Mouse (Mus musculus): Measurements from ENCODE around the gene Zkscan5. TPM values are rescaled to one million over a fixed set of nuclear protein-coding genes. Genes with fewer than 3 reads are reported as not detected.
A peak's percentile ranks its signal among the peaks of the same experiment; 100 is the strongest.

Gene Zkscan5
- polyA plus RNA-seq, 2 experiments: 2.1 to 2.9 TPM

DNA sequence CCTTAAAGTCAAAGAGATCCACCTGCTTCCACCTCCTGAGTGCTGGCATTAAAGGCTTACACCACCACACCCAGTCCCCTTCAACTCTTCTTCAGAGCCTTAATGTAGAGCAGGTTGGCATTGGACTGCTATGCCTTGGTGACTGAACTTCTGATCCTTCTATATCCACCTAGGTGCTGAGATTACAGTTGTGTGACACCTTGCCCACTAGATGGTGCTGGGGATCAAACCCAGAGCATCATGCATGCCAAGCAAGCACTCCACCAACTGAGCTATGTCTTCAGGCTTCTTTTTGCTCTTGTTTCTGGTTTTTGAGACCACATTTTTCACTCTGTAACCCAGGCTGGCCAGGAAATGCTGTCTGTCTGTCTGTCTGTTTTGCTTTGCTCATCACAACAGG lies 30.3 kb downstream of the Zkscan5 start:
- ATAC-seq (ENCODE audit: insufficient read depth) (no peak), DNase-seq (ENCODE audit: low read depth in 3 of 3, low spot score in 3 of 3) (peak in 1 of 3 experiments; percentile 29)
- Histone ChIP-seq H3K27ac (no peak overlapping the region), H3K36me3 (replicated peaks; ENCODE audit: control insufficient read depth, insufficient read depth, low read depth) (peaks cover 44% of the 10 kb centered on the region), H3K4me2 (ENCODE audit: low read depth) (no peak overlapping the region), H3K4me3 (ENCODE audit: insufficient read depth in 1 of 2, low read depth in 2 of 2, low read length in 2 of 2) (no peak overlapping the region), H3K9ac (replicated peaks) (no peak overlapping the region), H3K4me1 (replicated peaks; ENCODE audit: control insufficient read depth in 2 of 2, insufficient read depth in 2 of 2, low read length in 1 of 2) (peaks cover 3 to 9% of the 10 kb centered on the region in 2 experiments; a peak in 3 of 4 replicates), H3K27me3 (ENCODE audit: control insufficient read depth, insufficient read depth, low read length) (no peaks in the 10 kb centered on the region), H3K9me3 (ENCODE audit: control insufficient read depth, low read length) (no peaks in the 10 kb centered on the region)
- TF ChIP-seq EP300 (IDR thresholded peaks at IDR 0.05; ENCODE audit: low read depth): no peak
- peak; percentile 70 for TF ChIP-seq CTCF (IDR thresholded peaks at IDR 0.05; ENCODE audit: low read depth)

DNA sequence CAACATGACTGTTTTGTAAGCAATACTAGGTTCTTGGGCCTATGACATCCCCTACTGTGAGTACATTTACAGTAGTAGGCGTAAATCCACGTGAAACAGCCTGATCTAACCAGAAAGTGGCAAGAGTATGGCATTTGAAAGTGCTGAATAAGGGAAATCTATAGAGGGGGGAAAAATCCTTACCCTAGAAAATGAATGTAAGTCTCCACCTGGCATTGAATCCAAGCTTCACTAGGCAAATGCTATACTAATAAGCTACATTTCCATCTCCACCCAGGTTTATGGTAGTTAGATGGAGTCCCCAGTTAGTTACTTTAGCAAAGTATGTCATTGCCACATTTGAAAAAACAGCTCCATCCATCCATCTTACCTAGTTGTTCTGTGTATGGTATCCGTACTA lies 45.2 kb downstream of the Zkscan5 start:
- DNase-seq (ENCODE audit: low read depth in 3 of 3, low spot score in 3 of 3) (no peak), ATAC-seq (ENCODE audit: insufficient read depth) (no peak)
- Histone ChIP-seq H3K4me3 (ENCODE audit: insufficient read depth in 1 of 2, low read depth in 2 of 2, low read length in 2 of 2) (no peak overlapping the region), H3K27ac (no peak overlapping the region), H3K9ac (replicated peaks) (no peak overlapping the region), H3K4me2 (ENCODE audit: low read depth) (no peak overlapping the region), H3K9me3 (ENCODE audit: control insufficient read depth, low read length) (no peaks in the 10 kb centered on the region), H3K27me3 (ENCODE audit: control insufficient read depth, insufficient read depth, low read length) (no peaks in the 10 kb centered on the region), H3K36me3 (replicated peaks; ENCODE audit: control insufficient read depth, insufficient read depth, low read depth) (peaks cover 11% of the 10 kb centered on the region), H3K4me1 (replicated peaks; ENCODE audit: control insufficient read depth in 2 of 2, insufficient read depth in 2 of 2, low read length in 1 of 2) (no peaks in the 10 kb centered on the region)
- WGBS (ENCODE audit: insufficient replicate concordance): 78% methylated on average over 3 of the region's 3 CpGs
- no peak for TF ChIP-seq EP300 (IDR thresholded peaks at IDR 0.05; ENCODE audit: low read depth)
- TF ChIP-seq CTCF (IDR thresholded peaks at IDR 0.05; ENCODE audit: low read depth): no peak

Other genes starting within 250 kb of the Zkscan5 start
- gene Smurf1, start 238.7 kb upstream of the Zkscan5 start, polyA plus RNA-seq (2012; rRNA removed): 1.4 and 1.5 TPM in 2 replicates
- gene Smurf1, start 238.7 kb upstream of the Zkscan5 start, polyA plus RNA-seq (2014; fragmentation: Nextera tagmentation; extraction: Ambion mirVana): 1.2 and 1.7 TPM in 2 replicates
- not detected in 2 replicates for gene Gm4871, start 171.8 kb upstream of the Zkscan5 start, polyA plus RNA-seq (2012; rRNA removed)
- not detected in 2 replicates for gene Gm4871, start 171.8 kb upstream of the Zkscan5 start, polyA plus RNA-seq (2014; fragmentation: Nextera tagmentation; extraction: Ambion mirVana)
- gene 1700018F24Rik, start 161.6 kb upstream of the Zkscan5 start, polyA plus RNA-seq (2012; rRNA removed): not detected in 2 replicates
- gene 1700018F24Rik, start 161.6 kb upstream of the Zkscan5 start, polyA plus RNA-seq (2014; fragmentation: Nextera tagmentation; extraction: Ambion mirVana): not detected in 2 replicates
- 42.0 and 47.2 TPM in 2 replicates for gene Arpc1a, start 120.7 kb upstream of the Zkscan5 start, polyA plus RNA-seq (2012; rRNA removed)
- gene Arpc1a, start 120.7 kb upstream of the Zkscan5 start, polyA plus RNA-seq (2014; fragmentation: Nextera tagmentation; extraction: Ambion mirVana): 51.5 and 57.8 TPM in 2 replicates
- 0.11 TPM in 2 replicates for gene Kpna7, start 120.5 kb upstream of the Zkscan5 start, polyA plus RNA-seq (2012; rRNA removed)
- 0.04 TPM in 1 of 2 replicates, not detected in the other for gene Kpna7, start 120.5 kb upstream of the Zkscan5 start, polyA plus RNA-seq (2014; fragmentation: Nextera tagmentation; extraction: Ambion mirVana)
- gene Arpc1b, start 90.3 kb upstream of the Zkscan5 start, polyA plus RNA-seq (2012; rRNA removed): 54.4 and 74.7 TPM in 2 replicates
- gene Arpc1b, start 90.3 kb upstream of the Zkscan5 start, polyA plus RNA-seq (2014; fragmentation: Nextera tagmentation; extraction: Ambion mirVana): 74.9 and 80.1 TPM in 2 replicates
- 13.6 and 44.0 TPM in 2 replicates for gene Pdap1, start 64.3 kb upstream of the Zkscan5 start, polyA plus RNA-seq (2012; rRNA removed)
- gene Pdap1, start 64.3 kb upstream of the Zkscan5 start, polyA plus RNA-seq (2014; fragmentation: Nextera tagmentation; extraction: Ambion mirVana): 44.4 and 50.1 TPM in 2 replicates
- 49.1 and 79.2 TPM in 2 replicates for gene Bud31, start 64.2 kb upstream of the Zkscan5 start, polyA plus RNA-seq (2012; rRNA removed)
- gene Bud31, start 64.2 kb upstream of the Zkscan5 start, polyA plus RNA-seq (2014; fragmentation: Nextera tagmentation; extraction: Ambion mirVana): 154 and 155 TPM in 2 replicates
- gene Ptcd1, start 37.5 kb upstream of the Zkscan5 start, polyA plus RNA-seq (2012; rRNA removed): 4.9 and 5.5 TPM in 2 replicates
- 5.4 and 6.2 TPM in 2 replicates for gene Ptcd1, start 37.5 kb upstream of the Zkscan5 start, polyA plus RNA-seq (2014; fragmentation: Nextera tagmentation; extraction: Ambion mirVana)
- 25.6 and 29.8 TPM in 2 replicates for gene Cpsf4, start 37.3 kb upstream of the Zkscan5 start, polyA plus RNA-seq (2012; rRNA removed)
- 14.2 TPM in 2 replicates for gene Cpsf4, start 37.3 kb upstream of the Zkscan5 start, polyA plus RNA-seq (2014; fragmentation: Nextera tagmentation; extraction: Ambion mirVana)
- 111 and 190 TPM in 2 replicates for gene Atp5j2, start 12.5 kb upstream of the Zkscan5 start, polyA plus RNA-seq (2012; rRNA removed)
- gene Atp5j2, start 12.5 kb upstream of the Zkscan5 start, polyA plus RNA-seq (2014; fragmentation: Nextera tagmentation; extraction: Ambion mirVana): 454 and 472 TPM in 2 replicates
- 1.7 and 2.2 TPM in 2 replicates for gene Zkscan14, start 2.7 kb upstream of the Zkscan5 start, polyA plus RNA-seq (2012; rRNA removed)
- gene Zkscan14, start 2.7 kb upstream of the Zkscan5 start, polyA plus RNA-seq (2014; fragmentation: Nextera tagmentation; extraction: Ambion mirVana): 4.3 and 5.4 TPM in 2 replicates
- 6.6 and 8.3 TPM in 2 replicates for gene Zfp655, start 27.2 kb downstream of the Zkscan5 start, polyA plus RNA-seq (2012; rRNA removed)
- gene Zfp655, start 27.2 kb downstream of the Zkscan5 start, polyA plus RNA-seq (2014; fragmentation: Nextera tagmentation; extraction: Ambion mirVana): 18.7 and 21.0 TPM in 2 replicates
- gene Zscan25, start 75.9 kb downstream of the Zkscan5 start, polyA plus RNA-seq (2012; rRNA removed): 3.2 and 4.4 TPM in 2 replicates
- 0.21 and 0.39 TPM in 2 replicates for gene Zscan25, start 75.9 kb downstream of the Zkscan5 start, polyA plus RNA-seq (2014; fragmentation: Nextera tagmentation; extraction: Ambion mirVana)
- gene Cyp3a57, start 140.7 kb downstream of the Zkscan5 start, polyA plus RNA-seq (2012; rRNA removed): 0.02 TPM in 1 of 2 replicates, not detected in the other
- 0.05 and 0.06 TPM in 2 replicates for gene Cyp3a57, start 140.7 kb downstream of the Zkscan5 start, polyA plus RNA-seq (2014; fragmentation: Nextera tagmentation; extraction: Ambion mirVana)